Mouse (Mus musculus) lung, embryonic 15.5 days (tissue): Measurements from ENCODE around the gene Pigt. TPM values are rescaled to one million over a fixed set of nuclear protein-coding genes. Genes with fewer than 3 reads are reported as not detected.

Experiments
- ATAC-seq: fragments of 200-750 bp; cut with Nextera tagmentation; 2 replicates; pipeline ENCODE4 v1.8.0; 2017; ENCODE audit warnings: moderate number of reproducible peaks, borderline replicate concordance; ENCODE audit not compliant: low FRiP score, low TSS enrichment; ENCODE audit errors: extremely low read depth
- H3K27ac ChIP-seq: fragments of 300-500 bp; sonication (generic); 2 replicates; pipeline ENCODE4 v1.5.1; 2015; ENCODE audit warnings: moderate library complexity, mild to moderate bottlenecking, inconsistent platforms
- H3K27me3 ChIP-seq: fragments of 300-500 bp; sonication (generic); 2 replicates; pipeline ENCODE4 v1.6.1; 2015; ENCODE audit warnings: inconsistent platforms
- H3K36me3 ChIP-seq: fragments of 300-500 bp; sonication (generic); 2 replicates; pipeline ENCODE4 v1.6.1; 2015; ENCODE audit warnings: inconsistent platforms
- H3K4me1 ChIP-seq: fragments of 300-500 bp; sonication (generic); 2 replicates; pipeline ENCODE4 v1.6.1; 2015; ENCODE audit warnings: inconsistent platforms
- H3K4me2 ChIP-seq: fragments of 300-500 bp; sonication (generic); 2 replicates; pipeline ENCODE4 v1.6.1; 2015; ENCODE audit warnings: inconsistent platforms, mild to moderate bottlenecking, moderate library complexity
- H3K4me3 ChIP-seq: fragments of 300-500 bp; sonication (generic); 2 replicates; pipeline ENCODE4 v1.5.1; 2015; ENCODE audit warnings: mild to moderate bottlenecking, inconsistent platforms
- H3K9ac ChIP-seq: fragments of 300-500 bp; sonication (generic); 2 replicates; pipeline ENCODE4 v1.6.1; 2015; ENCODE audit warnings: inconsistent platforms
- H3K9me3 ChIP-seq: fragments of 300-500 bp; sonication (generic); 2 replicates; pipeline ENCODE4 v1.6.1; 2016; ENCODE audit warnings: inconsistent platforms
- WGBS: fragments of 180-500 bp; shearing (Covaris S2); methylation state at CpG from one replicate; pipeline ENCODE4 v1.1.7; 2015; 5-methylcytosine and 5-hydroxymethylcytosine counted together
- polyA plus RNA-seq: library from polyadenylated mRNA; unstranded; fragments of >200 nt; fragmentation: Nextera tagmentation; extraction: Ambion mirVana; gene quantifications from 2 replicates; pipeline ENCODE4 v1.2.1, GENCODE M21; 2015

Pigt gene
- polyA plus RNA-seq: 60.8 and 64.6 TPM in 2 replicates

GRCm38 (mm10) chr2:164496847-164497690 is at the start of gene Pigt:
Pigt (plus strand) TSS chr2:164497520.
- Histone ChIP-seq H3K36me3 (peaks cover 12% of the 10 kb centered on the region), H3K9me3 (no peaks in the 10 kb centered on the region), H3K27me3 (no peaks in the 10 kb centered on the region), H3K4me1 (peaks cover 13% of the 10 kb centered on the region), H3K9ac (peak within 1 kb of the TSS; percentile 61), H3K27ac (no peak within 1 kb of the TSS; the same call in 1 of the 2 replicates), H3K4me3 (peak within 1 kb of the TSS; percentile 80), H3K4me2 (peak within 1 kb of the TSS; percentile 85)
- ATAC-seq: peak; percentile 94
- 5% methylated on average over 43 of the region's 43 CpGs for WGBS

- Histone ChIP-seq H3K4me1 (peaks cover 36% of the 10 kb centered on the region), H3K4me2 (no peak overlapping the region), H3K27ac (no peak overlapping the region), H3K9me3 (no peaks in the 10 kb centered on the region), H3K36me3 (no peaks in the 10 kb centered on the region), H3K27me3 (no peaks in the 10 kb centered on the region), H3K9ac (no peak overlapping the region), H3K4me3 (no peak overlapping the region)
- WGBS: 95% methylated on average over 1 of the region's 1 CpGs
- no peak for ATAC-seq
Measured at GRCm38 (mm10) chr2:164448140-164448539, 49.2 kb upstream of the Pigt start.

- no peak overlapping the region for H3K9ac ChIP-seq
- ATAC-seq: no peak
- H3K4me3 ChIP-seq: no peak overlapping the region
- no peaks in the 10 kb centered on the region for H3K36me3 ChIP-seq
- H3K4me1 ChIP-seq: peaks cover 35% of the 10 kb centered on the region
- H3K4me2 ChIP-seq: no peak overlapping the region
- H3K9me3 ChIP-seq: no peaks in the 10 kb centered on the region
- 53% methylated on average over 5 of the region's 5 CpGs for WGBS
- peak overlapping the region; percentile 9; the same call in 1 of the 2 replicates for H3K27ac ChIP-seq
- no peaks in the 10 kb centered on the region for H3K27me3 ChIP-seq
Measured at GRCm38 (mm10) chr2:164448921-164449320, 48.4 kb upstream of the Pigt start.

- 65% methylated on average over 14 of the region's 14 CpGs for WGBS
- H3K4me1 ChIP-seq: peaks cover 41% of the 10 kb centered on the region
- H3K9ac ChIP-seq: no peak overlapping the region
- H3K9me3 ChIP-seq: no peaks in the 10 kb centered on the region
- H3K36me3 ChIP-seq: no peaks in the 10 kb centered on the region
- ATAC-seq: no peak
- H3K27ac ChIP-seq: peak overlapping the region; percentile 24; the same call in 1 of the 2 replicates
- H3K4me3 ChIP-seq: no peak overlapping the region
- H3K4me2 ChIP-seq: no peak overlapping the region
- no peaks in the 10 kb centered on the region for H3K27me3 ChIP-seq
Measured at GRCm38 (mm10) chr2:164449341-164450042, 47.8 kb upstream of the Pigt start.

- H3K4me1 ChIP-seq: peaks cover 68% of the 10 kb centered on the region
Measured at GRCm38 (mm10) chr2:164452000-164452676, 45.2 kb upstream of the Pigt start.

GRCm38 (mm10) chr2:164453047-164453757 is 44.1 kb upstream of the Pigt start:
- Histone ChIP-seq H3K4me2 (no peak overlapping the region), H3K4me1 (peaks cover 68% of the 10 kb centered on the region), H3K4me3 (no peak overlapping the region), H3K27ac (0 out of 2 replicates have a peak overlapping the region, but pooled peaks have one; percentile 25), H3K27me3 (no peaks in the 10 kb centered on the region), H3K9ac (no peak overlapping the region), H3K36me3 (no peaks in the 10 kb centered on the region), H3K9me3 (no peaks in the 10 kb centered on the region)
- no peak for ATAC-seq
- WGBS: 38% methylated on average over 14 of the region's 14 CpGs

More at GRCm38 (mm10) chr2:164452000-164452676, 45.2 kb upstream of the Pigt start:
- peak; percentile 60 for ATAC-seq
- Histone ChIP-seq H3K27me3 (no peaks in the 10 kb centered on the region), H3K27ac (no peak overlapping the region), H3K9me3 (no peaks in the 10 kb centered on the region), H3K4me2 (no peak overlapping the region), H3K4me3 (no peak overlapping the region), H3K36me3 (no peaks in the 10 kb centered on the region), H3K9ac (no peak overlapping the region)
- 40% methylated on average over 13 of the region's 13 CpGs for WGBS

GRCm38 (mm10) chr2:164453887-164454500 is 43.3 kb upstream of the Pigt start:
- no peak for ATAC-seq
- Histone ChIP-seq H3K4me3 (no peak overlapping the region), H3K27me3 (no peaks in the 10 kb centered on the region), H3K27ac (no peak overlapping the region; the same call in 1 of the 2 replicates), H3K9me3 (no peaks in the 10 kb centered on the region), H3K36me3 (no peaks in the 10 kb centered on the region), H3K4me2 (no peak overlapping the region), H3K4me1 (peaks cover 64% of the 10 kb centered on the region), H3K9ac (no peak overlapping the region)
- 63% methylated on average over 7 of the region's 7 CpGs for WGBS

GRCm38 (mm10) chr2:164454846-164455245 is 42.5 kb upstream of the Pigt start:
- ATAC-seq: peak; percentile 44
- Histone ChIP-seq H3K4me3 (no peak overlapping the region), H3K4me1 (peaks cover 56% of the 10 kb centered on the region), H3K9me3 (no peaks in the 10 kb centered on the region), H3K27me3 (no peaks in the 10 kb centered on the region), H3K9ac (no peak overlapping the region), H3K27ac (peak overlapping the region; percentile 88), H3K36me3 (no peaks in the 10 kb centered on the region), H3K4me2 (peak overlapping the region; percentile 1; the same call in 1 of the 2 replicates)
- 27% methylated on average over 10 of the region's 10 CpGs for WGBS

GRCm38 (mm10) chr2:164455421-164456190 is 41.7 kb upstream of the Pigt start:
- H3K4me1 ChIP-seq: peaks cover 56% of the 10 kb centered on the region

GRCm38 (mm10) chr2:164456413-164456812 is 40.9 kb upstream of the Pigt start:
- no peaks in the 10 kb centered on the region for H3K9me3 ChIP-seq
- H3K4me1 ChIP-seq: peaks cover 58% of the 10 kb centered on the region
- H3K9ac ChIP-seq: no peak overlapping the region
- H3K36me3 ChIP-seq: no peaks in the 10 kb centered on the region
- no peak for ATAC-seq
- peak overlapping the region; percentile 39; the same call in 1 of the 2 replicates for H3K4me2 ChIP-seq
- H3K4me3 ChIP-seq: no peak overlapping the region
- H3K27me3 ChIP-seq: no peaks in the 10 kb centered on the region
- H3K27ac ChIP-seq: peak overlapping the region; percentile 90
- 64% methylated on average over 1 of the region's 1 CpGs for WGBS

More at GRCm38 (mm10) chr2:164455421-164456190, 41.7 kb upstream of the Pigt start:
- no peaks in the 10 kb centered on the region for H3K27me3 ChIP-seq
- H3K9ac ChIP-seq: no peak overlapping the region
- no peak overlapping the region for H3K4me3 ChIP-seq
- no peaks in the 10 kb centered on the region for H3K36me3 ChIP-seq
- no peaks in the 10 kb centered on the region for H3K9me3 ChIP-seq
- 54% methylated on average over 6 of the region's 6 CpGs for WGBS
- no peak for ATAC-seq
- H3K27ac ChIP-seq: peak overlapping the region; percentile 90
- 0 out of 2 replicates have a peak overlapping the region, but pooled peaks have one; percentile 1 for H3K4me2 ChIP-seq
